13 mouse cellular contexts compared by ENCODE assay signal in the genomic region with DNA sequence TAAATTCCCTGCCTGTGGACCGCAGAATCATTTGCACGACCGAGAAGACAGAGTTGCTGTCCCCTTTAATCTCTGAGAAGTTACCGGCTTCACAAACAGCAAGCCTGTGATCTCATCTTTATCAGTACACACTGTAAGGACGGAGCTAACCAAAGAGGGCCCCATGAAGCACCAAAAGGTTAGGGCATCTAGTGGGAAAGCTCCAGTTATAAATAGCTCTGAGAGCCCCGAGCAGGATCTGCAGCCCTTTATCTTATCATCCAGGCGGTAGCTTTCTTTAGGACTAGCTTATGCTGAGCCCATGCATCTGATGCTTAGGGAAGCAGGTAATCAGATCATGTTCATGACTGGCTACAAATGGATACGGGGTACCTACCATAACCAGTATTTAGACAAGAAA.
DNase-seq lines count a peak whose midpoint lies in the region; ATAC-seq and TF ChIP-seq lines count a peak whose summit lies in the region.
"Had no signal": no experiment of that assay in that cellular context is flagged by ENCODE, and none has a peak within 500 bp of the region (broad histone marks: within the 10 kb centered on the region; RNA-seq: fewer than 3 reads in every experiment).

No protein-coding gene starts in this region.

- no peak for TF ChIP-seq CTCF in lung, postnatal 0 days (IDR thresholded peaks at IDR 0.05)

- H3K4me2 ChIP-seq in lung, postnatal 0 days (replicated peaks; ENCODE audit: low read depth, low read length), result 0 out of 2 replicates have a peak overlapping the region, but pooled peaks have one; percentile 8
- H3K4me2 ChIP-seq: forebrain, embryonic 15.5 days; hindbrain, embryonic 14.5 days; limb, embryonic 13.5 days had no signal

- 14% methylated on average over 8 of the region's 8 CpGs for WGBS in lung, postnatal 0 days

- intact Hi-C loops in heart, postnatal 14 days (cut with DNase I), result loop anchor here (5.0 kb wide), 1 partner anchor 87 kb away; no protein-coding TSS in a partner anchor

- H3K27ac ChIP-seq in lung, postnatal 0 days (ENCODE audit: low read length), result peak overlapping the region; percentile 78
- H3K27ac ChIP-seq: forebrain, embryonic 15.5 days; hindbrain, embryonic 14.5 days; limb, embryonic 13.5 days had no signal

- H3K9ac ChIP-seq in lung, postnatal 0 days (replicated peaks; ENCODE audit: low read depth), result no peak overlapping the region
- H3K9ac ChIP-seq: forebrain, embryonic 15.5 days; hindbrain, embryonic 14.5 days; limb, embryonic 13.5 days had no signal

- H3K9me3 ChIP-seq in lung, postnatal 0 days (ENCODE audit: low read length), result no peaks in the 10 kb centered on the region
- H3K9me3 ChIP-seq: forebrain, embryonic 15.5 days; limb, embryonic 13.5 days had no signal

- no peak overlapping the region for H3K4me3 ChIP-seq in lung, postnatal 0 days (ENCODE audit: low read depth, low read length)
- H3K4me3 ChIP-seq: forebrain, embryonic 15.5 days; limb, embryonic 13.5 days had no signal

- H3K27me3 ChIP-seq in lung, postnatal 0 days (replicated peaks; ENCODE audit: insufficient read depth, low read length), result no peaks in the 10 kb centered on the region
- H3K27me3 ChIP-seq: forebrain, embryonic 15.5 days; limb, embryonic 13.5 days; Patski had no signal

- ATAC-seq in lung, postnatal 0 days, result no peak
- ATAC-seq: forebrain, embryonic 15.5 days; Patski had no signal

- 0 out of 2 replicates have a peak, but pooled peaks cover 6% of the 10 kb centered on the region for H3K4me1 ChIP-seq in lung, postnatal 0 days (ENCODE audit: insufficient read depth, low read depth, low read length)
- H3K4me1 ChIP-seq: forebrain, embryonic 15.5 days had no signal

- DNase-seq in heart, adult 11 months, result peak; percentile 93
- DNase-seq in heart, postnatal 14 days, result no peak
- DNase-seq in lung, postnatal 0 days (ENCODE audit: low spot score), result no peak
- DNase-seq in lung, postnatal 4 days, result no peak
- peak; percentile 41 for DNase-seq in liver
- DNase-seq in yolk sac, embryonic 10.5 days (ENCODE audit: low spot score), result peak; percentile 8
- no peak for DNase-seq in cerebellum, adult 18-20 months
- DNase-seq in thymus, postnatal 25 days, result no peak
- DNase-seq: B cell, adult 2 months had no signal

- H3K36me3 ChIP-seq in lung, postnatal 0 days (ENCODE audit: insufficient read depth, low read length), result no peaks in the 10 kb centered on the region
- H3K36me3 ChIP-seq: forebrain, embryonic 15.5 days; limb, embryonic 13.5 days had no signal

- TF ChIP-seq EP300 in lung, postnatal 0 days (IDR thresholded peaks at IDR 0.05), result no peak

Comparison
In these comparisons a context has a peak if more than half of its experiments do, and no peak if none do; other contexts are left out.
1. DNase-seq: peak in heart, adult 11 months (single experiment), liver (single experiment) and yolk sac, embryonic 10.5 days (single experiment); none in heart, postnatal 14 days (0 of 2), lung, postnatal 0 days (single experiment), lung, postnatal 4 days (0 of 2), cerebellum, adult 18-20 months (0 of 2) and thymus, postnatal 25 days (single experiment).